Mouse (Mus musculus): ENCODE results near the gene Pecr.
"Not testable (repeated sequence)": the region's sequence is repeated elsewhere in the genome, so short reads cannot be mapped to it uniquely, and the experiment has no call there.

Gene Pecr

DNA sequence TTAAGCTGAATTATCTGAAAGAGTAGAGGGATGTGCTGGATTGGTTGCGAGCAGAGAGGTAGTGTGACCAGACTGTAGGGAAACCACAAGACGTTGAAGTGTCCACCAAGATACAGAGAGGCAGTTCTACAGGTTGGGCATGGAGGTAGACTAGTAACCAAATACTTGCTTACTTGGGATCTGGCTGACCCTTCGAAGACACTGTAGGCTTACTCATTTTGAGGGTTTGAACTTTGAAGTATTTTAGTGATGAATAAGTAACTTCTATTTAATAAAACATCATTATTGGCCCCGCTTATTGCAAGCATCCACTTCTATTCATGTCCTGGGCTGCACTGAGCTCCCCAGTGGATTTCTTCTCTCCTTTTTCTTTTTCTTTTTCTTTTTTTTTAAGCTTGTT lies 7.3 kb upstream of the Pecr start:
- in situ Hi-C loops (cut with MboI; ENCODE audit: low pct_unique_long_range_greater_than_20kb in 1 of 2, low sequenced_read_pairs in 2 of 2, unreplicated experiment in 1 of 2): no loop called here

DNA sequence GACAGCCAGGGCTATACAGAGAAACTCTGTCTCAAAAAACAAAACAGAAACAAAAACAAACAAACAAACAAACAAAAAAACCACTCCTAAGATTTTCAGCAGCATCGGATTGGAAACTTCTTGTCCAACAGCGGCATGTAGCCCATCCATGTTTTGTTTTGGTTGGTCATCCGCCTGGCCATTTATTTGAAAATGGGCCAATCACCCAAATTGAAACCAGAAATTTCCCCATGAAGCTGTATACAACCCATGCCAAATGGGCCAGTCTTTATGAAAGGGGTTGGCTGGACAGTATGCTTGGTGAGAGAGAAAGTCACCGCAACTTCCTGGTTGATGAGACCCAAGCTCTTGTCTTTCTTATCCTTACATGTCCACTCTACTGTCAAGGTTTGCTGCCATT lies 6.8 kb upstream of the Pecr start:
- in situ Hi-C loops (cut with MboI; ENCODE audit: low pct_unique_long_range_greater_than_20kb in 1 of 2, low sequenced_read_pairs in 2 of 2, unreplicated experiment in 1 of 2): no loop called here

- in situ Hi-C loops (cut with MboI; ENCODE audit: low pct_unique_long_range_greater_than_20kb in 1 of 2, low sequenced_read_pairs in 2 of 2, unreplicated experiment in 1 of 2): no loop called here
Observed at GRCm38 (mm10) chr1:72288527-72289150, 4.5 kb upstream of the Pecr start.

DNA sequence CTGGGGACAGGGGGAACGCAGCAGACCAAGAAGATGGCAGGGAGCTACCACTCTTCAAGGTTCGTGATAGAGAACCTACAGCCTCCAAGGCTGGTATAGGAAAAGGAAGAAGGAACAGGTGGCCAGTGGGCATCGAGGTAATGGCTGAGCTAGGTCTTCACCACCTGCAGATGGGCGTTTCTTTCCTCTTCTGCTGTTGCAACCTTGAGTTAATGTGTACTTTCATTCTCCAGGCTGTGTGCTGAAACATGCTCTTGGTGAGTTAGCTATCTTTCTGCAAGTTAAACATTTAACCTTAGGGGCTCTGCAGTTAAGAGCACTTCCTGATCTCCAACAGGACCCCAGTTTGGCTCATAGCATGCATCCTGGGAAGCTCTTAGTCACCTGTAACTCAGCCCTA lies 3.8 kb upstream of the Pecr start:
- in situ Hi-C loops (cut with MboI; ENCODE audit: low pct_unique_long_range_greater_than_20kb in 1 of 2, low sequenced_read_pairs in 2 of 2, unreplicated experiment in 1 of 2): no loop called here

- in situ Hi-C loops (cut with MboI; ENCODE audit: low pct_unique_long_range_greater_than_20kb in 1 of 2, low sequenced_read_pairs in 2 of 2, unreplicated experiment in 1 of 2): no loop called here
Observed at GRCm38 (mm10) chr1:72286904-72287303, 2.8 kb upstream of the Pecr start.

DNA sequence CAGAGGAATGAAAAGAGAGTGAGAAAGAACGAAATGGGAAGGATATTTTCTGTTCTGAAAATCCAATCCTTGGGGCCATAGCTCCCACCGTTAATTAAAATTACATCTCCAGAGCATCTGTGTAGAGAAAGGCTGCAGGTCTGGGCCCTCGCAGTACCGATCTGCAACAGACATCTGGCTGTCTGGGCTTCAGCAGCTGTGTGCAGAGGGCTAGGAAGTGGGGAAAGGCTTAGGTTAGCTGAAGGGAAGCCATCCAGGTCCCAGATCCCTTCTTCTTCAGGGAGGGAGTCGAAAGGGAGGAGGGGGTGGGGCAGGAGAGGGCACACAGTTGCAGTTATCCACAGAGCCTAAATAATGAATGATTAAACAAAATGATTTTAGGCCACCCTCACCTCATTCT lies 425 bp upstream of the Pecr start:
- in situ Hi-C loops (cut with MboI; ENCODE audit: low pct_unique_long_range_greater_than_20kb in 1 of 2, low sequenced_read_pairs in 2 of 2, unreplicated experiment in 1 of 2): no loop called here

DNA sequence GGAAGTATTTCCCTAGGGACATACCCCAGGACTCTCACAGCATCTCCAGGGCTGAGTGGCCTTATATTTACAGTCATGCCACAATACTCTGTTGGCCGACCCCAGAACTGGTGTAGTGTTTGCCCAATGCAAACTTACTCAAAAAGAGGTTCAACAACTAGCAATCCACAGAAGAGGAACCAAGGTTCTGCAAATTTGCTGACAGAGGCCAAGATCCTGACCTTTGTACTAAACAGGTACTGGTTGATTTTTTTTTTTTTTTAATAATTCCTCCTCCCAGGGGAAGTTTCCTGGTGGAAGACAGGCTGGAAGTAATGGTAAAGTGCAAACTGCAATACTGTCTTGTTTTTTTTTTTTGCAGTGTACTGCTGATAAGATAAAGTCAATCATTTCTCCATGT lies 1.5 kb downstream of the Pecr start:
- in situ Hi-C loops (cut with MboI; ENCODE audit: low pct_unique_long_range_greater_than_20kb in 1 of 2, low sequenced_read_pairs in 2 of 2, unreplicated experiment in 1 of 2): no loop called here

DNA sequence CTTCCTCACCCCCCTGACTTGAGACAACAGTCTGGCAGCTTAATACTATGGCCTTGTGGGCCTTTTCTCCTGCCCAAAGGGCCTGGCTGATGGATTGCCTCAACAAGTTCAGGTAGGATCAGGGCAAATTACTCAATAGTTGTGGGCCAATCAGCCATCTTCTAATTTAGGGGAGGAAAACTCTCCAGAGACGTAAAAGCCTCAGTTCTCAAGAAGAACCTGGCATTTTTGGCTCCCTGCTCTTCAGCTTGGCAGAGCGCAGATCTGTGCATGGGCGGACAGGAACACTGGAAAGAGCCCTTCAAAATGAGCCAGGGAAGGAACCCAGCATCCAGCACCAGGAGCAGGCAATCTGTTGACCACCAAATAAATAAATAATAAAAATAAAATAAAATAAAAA lies 6.0 kb downstream of the Pecr start:
- in situ Hi-C loops (cut with MboI; ENCODE audit: low pct_unique_long_range_greater_than_20kb in 1 of 2, low sequenced_read_pairs in 2 of 2, unreplicated experiment in 1 of 2): no loop called here

DNA sequence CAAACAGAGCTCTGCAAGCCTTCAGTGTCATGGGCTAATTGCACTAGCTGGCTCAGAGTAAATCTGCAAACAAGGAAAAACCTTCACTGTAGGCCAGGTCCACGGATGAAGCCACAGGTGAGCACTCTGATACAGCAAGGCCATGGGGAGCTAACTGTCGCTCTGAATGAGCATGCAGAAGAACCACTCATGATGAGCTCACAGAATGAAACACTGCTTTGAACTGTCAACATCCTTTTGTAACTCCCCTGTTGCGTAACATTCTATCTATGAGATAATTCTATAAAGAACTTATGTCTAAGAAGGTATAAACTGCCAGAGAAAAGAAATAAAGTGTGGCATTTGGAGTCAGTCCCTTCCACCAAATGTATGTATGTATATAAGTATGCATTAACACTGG lies 21.0 kb downstream of the Pecr start:
- in situ Hi-C loops (cut with MboI; ENCODE audit: low pct_unique_long_range_greater_than_20kb in 1 of 2, low sequenced_read_pairs in 2 of 2, unreplicated experiment in 1 of 2): no loop called here

- in situ Hi-C loops (cut with MboI; ENCODE audit: low pct_unique_long_range_greater_than_20kb in 1 of 2, low sequenced_read_pairs in 2 of 2, unreplicated experiment in 1 of 2): no loop called here
Observed at GRCm38 (mm10) chr1:72256381-72257256, 27.5 kb downstream of the Pecr start.

DNA sequence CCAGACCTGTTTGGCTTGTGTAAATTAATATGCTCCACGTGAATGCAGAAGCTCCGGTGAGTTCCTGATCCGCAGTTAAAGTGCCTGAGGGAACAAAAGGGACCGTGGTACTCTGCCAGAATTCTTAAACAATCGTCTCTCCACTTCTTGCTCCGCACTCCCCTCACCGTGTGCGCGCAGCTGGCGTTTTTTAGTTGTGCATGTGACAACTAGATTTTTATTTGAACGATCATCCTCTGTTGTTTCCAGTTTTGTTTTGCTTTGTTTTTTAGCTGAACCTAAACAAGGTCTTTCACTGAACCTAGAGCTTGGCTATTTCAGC lies 28.3 kb downstream of the Pecr start:
- in situ Hi-C loops (cut with MboI; ENCODE audit: low pct_unique_long_range_greater_than_20kb in 1 of 2, low sequenced_read_pairs in 2 of 2, unreplicated experiment in 1 of 2): no loop called here

GRCm38 (mm10) chr1:72255062-72255853 lies 28.9 kb downstream of the Pecr start:
- in situ Hi-C loops (cut with MboI; ENCODE audit: low pct_unique_long_range_greater_than_20kb in 1 of 2, low sequenced_read_pairs in 2 of 2, unreplicated experiment in 1 of 2): no loop called here

GRCm38 (mm10) chr1:72254545-72255061 lies 29.5 kb downstream of the Pecr start:
- in situ Hi-C loops (cut with MboI; ENCODE audit: low pct_unique_long_range_greater_than_20kb in 1 of 2, low sequenced_read_pairs in 2 of 2, unreplicated experiment in 1 of 2): no loop called here

DNA sequence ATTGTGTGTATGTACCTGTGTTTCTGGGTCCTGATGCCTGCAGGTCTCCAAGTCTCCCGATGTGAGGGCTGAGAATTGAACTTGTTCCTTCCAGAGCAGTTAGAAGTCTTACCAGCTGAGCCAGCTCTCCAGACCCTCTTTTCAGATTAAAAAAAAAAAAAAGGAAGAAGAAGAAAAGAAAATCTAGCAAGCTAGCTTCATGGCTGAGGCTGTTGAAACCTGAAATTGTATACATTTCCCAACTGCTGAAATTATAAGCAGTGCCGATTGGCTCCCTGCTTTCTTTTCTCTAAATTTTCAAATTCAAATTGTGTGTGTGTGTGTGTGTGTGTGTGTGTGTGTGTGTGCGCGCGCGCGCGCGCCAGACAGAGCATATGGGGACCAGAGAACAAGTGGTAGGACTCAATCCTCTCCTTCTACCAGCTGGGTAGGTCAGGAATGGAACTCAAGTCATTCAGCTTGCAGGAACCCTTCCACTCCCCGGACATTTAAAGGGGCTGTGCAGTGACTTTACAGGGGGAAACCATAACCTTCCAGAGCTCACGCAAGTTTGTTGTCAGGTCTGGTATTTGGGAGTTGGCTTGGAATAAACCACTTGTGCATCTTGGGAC lies 30.1 kb downstream of the Pecr start:
- in situ Hi-C loops (cut with MboI; ENCODE audit: low pct_unique_long_range_greater_than_20kb in 1 of 2, low sequenced_read_pairs in 2 of 2, unreplicated experiment in 1 of 2): no loop called here

DNA sequence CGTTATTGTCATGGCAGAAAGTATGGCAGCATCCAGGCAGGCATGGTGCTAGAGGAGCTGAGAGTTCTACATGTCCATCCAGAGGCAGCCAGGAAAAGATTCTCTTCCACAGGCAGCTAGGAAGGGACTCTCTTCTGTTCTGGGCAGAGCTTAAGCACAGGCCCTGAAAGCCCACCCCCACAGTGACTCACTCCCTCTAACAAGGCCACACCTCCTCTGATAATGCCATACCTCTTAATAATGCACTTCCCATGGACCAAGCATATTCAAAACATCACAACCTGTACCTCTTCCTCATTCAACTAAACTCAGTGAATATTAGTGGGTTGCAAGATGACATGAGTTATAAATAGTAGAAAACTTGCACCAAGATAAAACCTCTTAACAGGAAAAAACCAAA lies 32.3 kb downstream of the Pecr start:
- in situ Hi-C loops (cut with MboI; ENCODE audit: low pct_unique_long_range_greater_than_20kb in 1 of 2, low sequenced_read_pairs in 2 of 2, unreplicated experiment in 1 of 2): no loop called here

DNA sequence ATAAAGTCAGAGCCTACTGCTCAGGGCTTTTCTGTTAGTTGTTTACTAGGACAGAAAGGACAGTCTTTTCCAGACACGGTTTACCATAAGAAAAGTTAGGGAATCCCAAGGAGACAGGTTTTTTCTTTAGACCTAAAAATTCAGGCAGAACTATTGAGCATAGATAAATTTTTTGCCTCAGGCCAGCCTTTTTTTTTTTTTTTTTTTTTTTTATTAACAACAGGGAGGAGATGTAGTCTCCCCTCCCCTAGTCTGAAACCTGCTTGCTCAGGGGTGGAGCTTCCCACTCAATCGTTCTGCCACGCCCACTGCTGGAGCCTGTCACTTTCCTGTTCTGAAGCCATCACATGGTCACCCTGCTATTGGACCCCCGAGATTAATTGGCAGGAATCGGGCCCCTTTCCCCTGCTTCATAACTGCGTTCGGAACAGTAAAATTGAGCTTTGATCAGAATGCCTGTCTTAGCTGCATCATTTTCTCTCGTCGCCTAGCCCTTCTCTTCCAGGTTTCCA lies 35.8 kb downstream of the Pecr start:
- in situ Hi-C loops (cut with MboI; ENCODE audit: low pct_unique_long_range_greater_than_20kb in 1 of 2, low sequenced_read_pairs in 2 of 2, unreplicated experiment in 1 of 2): not testable (repeated sequence)

DNA sequence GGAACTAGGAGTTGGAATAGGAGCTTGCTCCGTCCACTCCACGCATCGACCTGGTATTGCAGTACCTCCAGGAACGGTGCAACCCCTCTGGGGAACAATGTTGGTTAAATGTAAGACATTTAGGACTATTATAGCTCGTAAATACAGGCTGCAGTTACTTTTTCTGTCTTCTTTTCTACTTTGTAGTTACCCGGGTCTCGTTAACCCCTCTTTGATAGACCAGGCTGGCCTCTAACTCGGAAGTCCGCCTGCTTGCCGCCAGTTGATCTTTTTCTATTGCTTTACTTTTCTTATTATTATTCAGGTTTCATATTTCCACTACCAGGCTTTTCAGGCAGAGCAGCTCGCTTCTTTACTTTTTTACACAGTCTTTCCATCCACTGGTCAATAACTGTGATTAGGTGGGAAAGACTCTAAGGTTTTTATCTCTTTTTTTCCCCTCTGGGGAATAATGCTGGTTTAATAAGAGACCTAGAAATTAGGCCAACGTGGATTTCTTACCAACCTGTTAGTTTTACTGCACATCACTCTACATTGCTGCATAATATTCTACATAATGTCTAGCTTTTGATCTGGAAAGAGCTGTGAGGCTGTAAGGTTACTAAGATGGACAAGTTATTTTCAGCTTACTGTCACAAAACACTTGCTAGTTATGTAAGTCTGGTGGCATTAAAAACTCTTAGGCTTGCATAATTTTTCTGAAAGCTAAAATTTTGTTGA lies 39.6 kb downstream of the Pecr start:
- in situ Hi-C loops (cut with MboI; ENCODE audit: low pct_unique_long_range_greater_than_20kb in 1 of 2, low sequenced_read_pairs in 2 of 2, unreplicated experiment in 1 of 2): no loop called here

- in situ Hi-C loops (cut with MboI; ENCODE audit: low pct_unique_long_range_greater_than_20kb in 1 of 2, low sequenced_read_pairs in 2 of 2, unreplicated experiment in 1 of 2): no loop called here
Observed at GRCm38 (mm10) chr1:72243656-72244316, 40.3 kb downstream of the Pecr start.

Data from mouse embryonic stem cell (cell line).